Mouse (Mus musculus): ENCODE measurements around the gene Aplp1.
"Not testable (repeated sequence)": the region's sequence is repeated elsewhere in the genome, so short reads cannot be mapped to it uniquely, and the experiment has no call there.

The Aplp1 gene

DNA sequence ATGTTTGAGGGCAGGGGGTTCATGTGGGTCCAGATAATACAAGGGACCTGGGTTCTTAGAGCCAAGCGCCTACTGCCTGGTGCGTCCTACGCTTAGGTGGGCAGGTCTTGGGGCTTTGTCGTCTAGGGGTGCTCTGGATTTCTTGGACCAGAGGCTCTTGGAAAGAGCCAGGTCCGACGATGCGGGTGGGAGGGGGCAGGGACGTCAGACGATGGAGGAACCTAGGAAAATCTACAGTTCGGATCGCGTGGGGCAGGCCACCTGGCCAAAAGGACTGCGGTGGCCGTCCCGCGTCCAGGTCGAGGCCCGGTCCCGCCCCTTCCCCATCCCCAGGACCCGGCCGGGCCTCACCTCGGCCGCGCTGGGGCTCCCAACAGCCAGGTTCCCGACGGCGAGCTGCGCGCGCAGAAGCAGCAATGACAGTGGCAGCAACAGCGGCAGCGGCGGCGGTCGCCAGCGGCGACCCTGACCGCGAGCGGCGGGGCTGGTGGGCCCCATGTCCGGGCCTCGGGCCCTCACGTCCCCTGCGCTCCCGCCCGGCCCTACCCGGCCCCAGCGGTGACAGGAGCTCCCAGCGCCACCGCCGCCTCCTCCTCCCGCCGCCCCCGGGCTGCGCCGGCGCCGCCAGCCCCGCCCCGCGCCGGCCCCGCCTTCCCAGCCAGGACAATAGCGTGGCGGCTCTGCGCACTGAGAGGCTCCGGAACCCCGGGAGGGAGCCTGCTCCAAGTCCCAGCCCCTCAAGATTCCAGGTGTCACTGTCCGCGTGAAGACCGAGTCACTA is at the start of gene Aplp1:
TSS of gene Aplp1 (minus strand) at position 565 of the 781 bp plus-strand sequence.
- DNase-seq (ENCODE audit: extremely low read depth, low read depth, low spot score) = no peak

- DNase-seq (ENCODE audit: extremely low read depth, low read depth, low spot score) = no peak
These were observed 48.1 kb upstream of the Aplp1 start, which contains the start of gene Prodh2 for GRCm38 (mm10) chr7:30493401-30493931. Gene Prodh2, plus strand, starts transcription at chr7:30493622.

- no peak for DNase-seq (ENCODE audit: extremely low read depth, low read depth, low spot score)
These were observed 47.4 kb upstream of the Aplp1 start for GRCm38 (mm10) chr7:30492765-30493164.

DNA sequence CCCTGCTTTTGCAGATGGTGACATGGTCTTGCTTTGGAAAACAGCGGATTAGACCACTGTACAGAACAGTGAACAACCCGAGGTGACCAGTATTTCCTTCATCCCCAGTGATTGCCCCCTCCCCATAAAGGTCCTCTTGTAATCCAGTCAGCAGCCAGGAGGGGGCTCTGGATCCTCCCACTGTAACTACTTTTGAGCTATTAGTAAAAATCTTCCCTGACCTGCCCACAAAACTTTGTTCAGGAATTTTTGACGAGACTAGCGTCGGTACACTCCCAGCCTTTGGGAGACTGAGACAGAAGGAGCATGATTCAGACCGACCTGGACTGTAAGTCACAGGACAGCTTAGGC is 45.6 kb upstream of the Aplp1 start:
- no peak for DNase-seq (ENCODE audit: extremely low read depth, low read depth, low spot score)

- DNase-seq (ENCODE audit: extremely low read depth, low read depth, low spot score) = no peak
These were observed 45.1 kb upstream of the Aplp1 start for GRCm38 (mm10) chr7:30490251-30490956.

GRCm38 (mm10) chr7:30484250-30484649 is 38.9 kb upstream of the Aplp1 start:
- no peak for DNase-seq (ENCODE audit: extremely low read depth, low read depth, low spot score)

GRCm38 (mm10) chr7:30477415-30478381 is 32.4 kb upstream of the Aplp1 start:
- DNase-seq (ENCODE audit: extremely low read depth, low read depth, low spot score) = peak; percentile 76

GRCm38 (mm10) chr7:30476136-30476535 is 30.8 kb upstream of the Aplp1 start:
- DNase-seq (ENCODE audit: extremely low read depth, low read depth, low spot score) = not testable (repeated sequence)

DNA sequence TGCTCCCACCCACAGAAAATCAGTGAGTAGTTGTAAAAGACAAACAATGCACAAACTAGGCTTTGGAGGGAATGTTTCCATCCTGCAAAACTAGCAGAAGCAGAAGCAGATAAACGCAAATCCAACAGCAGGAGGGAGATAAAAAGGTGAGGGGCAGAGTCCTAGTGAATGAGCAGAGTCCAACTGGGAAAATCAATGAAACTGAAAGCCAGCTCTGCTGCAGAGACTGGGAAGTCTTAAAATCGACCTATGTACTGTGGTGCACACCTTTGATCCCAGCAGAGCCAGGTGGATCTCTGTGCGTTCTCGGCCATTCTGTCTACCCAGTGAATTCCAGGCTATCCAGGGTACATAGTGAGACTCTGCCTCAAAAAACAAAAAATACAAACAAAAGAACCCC is 29.7 kb upstream of the Aplp1 start:
- no peak for DNase-seq (ENCODE audit: extremely low read depth, low read depth, low spot score)

GRCm38 (mm10) chr7:30472411-30472810 is 27.1 kb upstream of the Aplp1 start:
- DNase-seq (ENCODE audit: extremely low read depth, low read depth, low spot score) = no peak

DNA sequence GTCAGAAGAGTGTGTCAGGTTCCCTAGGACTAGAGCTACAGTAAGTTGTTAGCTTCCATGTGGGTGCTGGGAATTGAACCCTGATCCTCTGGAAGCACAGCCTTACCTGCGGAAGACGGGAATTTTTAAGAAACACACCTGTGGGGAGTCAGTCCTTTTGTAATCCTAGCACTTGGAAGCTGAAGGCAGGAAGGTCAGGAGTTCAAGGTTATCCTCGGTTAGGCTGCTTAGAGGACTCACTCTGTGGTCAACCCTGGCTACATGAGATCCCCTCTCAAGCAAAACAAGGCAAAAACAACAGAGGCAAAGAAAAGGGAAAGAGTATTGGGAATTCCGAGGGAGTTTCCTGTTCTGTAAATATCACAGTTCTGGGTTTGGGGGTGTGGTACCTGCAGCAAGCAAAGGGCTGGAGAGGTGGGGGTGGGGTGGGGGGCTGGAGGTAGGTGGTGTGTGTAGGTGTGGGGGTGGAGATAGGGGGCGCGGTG is 19.5 kb upstream of the Aplp1 start:
- DNase-seq (ENCODE audit: extremely low read depth, low read depth, low spot score) = no peak

- DNase-seq (ENCODE audit: extremely low read depth, low read depth, low spot score) = no peak
These were observed 18.7 kb upstream of the Aplp1 start for GRCm38 (mm10) chr7:30463996-30464395.

DNA sequence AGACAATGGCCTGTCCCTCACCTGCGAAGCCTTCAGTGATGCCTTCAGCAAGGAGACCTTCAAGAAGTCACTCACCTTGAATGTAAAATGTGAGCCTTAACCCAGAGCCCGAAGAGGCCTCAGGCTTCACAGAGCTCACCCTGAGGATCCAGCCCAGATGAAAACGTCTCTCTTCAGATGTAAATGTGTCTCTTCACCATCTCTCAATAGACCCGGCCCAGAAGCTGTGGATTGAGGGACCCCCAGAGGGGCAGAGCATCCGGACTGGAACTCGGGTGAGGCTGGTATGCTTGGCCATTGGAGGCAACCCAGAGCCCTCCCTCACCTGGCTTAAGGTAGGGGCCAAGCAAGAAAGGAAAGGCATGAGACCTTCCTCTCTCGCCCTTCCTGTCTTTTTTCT is 18.2 kb upstream of the Aplp1 start:
- DNase-seq (ENCODE audit: extremely low read depth, low read depth, low spot score) = no peak

GRCm38 (mm10) chr7:30459484-30459883 is 14.1 kb upstream of the Aplp1 start:
- DNase-seq (ENCODE audit: extremely low read depth, low read depth, low spot score) = no peak

GRCm38 (mm10) chr7:30457629-30458330 is 12.4 kb upstream of the Aplp1 start, which contains the start of the genes Kirrel2 and Nphs1:
Gene Kirrel2, minus strand, starts transcription at chr7:30457690.
Gene Nphs1, plus strand, starts transcription at chr7:30458315.
- DNase-seq (ENCODE audit: extremely low read depth, low read depth, low spot score) = no peak

DNA sequence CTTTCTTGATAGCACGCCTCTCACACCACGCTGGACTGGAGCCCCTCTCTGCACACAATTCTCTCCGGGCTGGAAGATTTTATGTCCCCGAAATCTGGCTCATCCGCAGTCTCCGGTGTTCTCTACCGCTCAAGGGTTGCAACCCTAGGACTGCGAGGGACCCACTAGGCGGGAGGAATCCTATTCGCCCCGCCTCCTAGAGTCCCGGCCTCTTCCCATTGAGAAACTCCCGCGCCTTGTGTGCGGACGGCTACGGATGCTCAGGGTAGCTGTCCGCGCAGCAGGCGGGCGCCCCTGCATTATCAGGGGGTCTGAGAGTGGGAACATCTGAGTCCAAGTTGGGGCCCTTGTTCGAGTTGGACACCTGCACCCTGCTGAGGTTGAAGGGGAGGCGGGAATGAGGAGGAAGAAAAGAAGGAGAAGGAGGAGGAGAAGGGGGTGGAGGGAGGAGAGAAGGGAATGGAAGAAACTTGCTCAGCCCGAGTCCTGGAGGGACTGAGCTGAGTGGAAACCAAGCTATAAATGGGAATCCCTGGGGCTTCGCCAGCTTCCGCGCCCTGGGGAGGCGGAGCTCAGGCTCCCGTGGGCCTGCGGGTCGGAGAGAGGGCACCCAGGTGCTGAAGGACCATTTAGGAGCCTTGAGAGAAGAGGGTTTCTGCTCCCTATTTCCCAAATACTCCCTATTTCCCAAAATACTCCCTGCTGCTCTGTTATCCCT is 11.7 kb upstream of the Aplp1 start:
- DNase-seq (ENCODE audit: extremely low read depth, low read depth, low spot score) = no peak

- no peak for DNase-seq (ENCODE audit: extremely low read depth, low read depth, low spot score)
These were observed 11.2 kb upstream of the Aplp1 start for GRCm38 (mm10) chr7:30456487-30456886.

DNA sequence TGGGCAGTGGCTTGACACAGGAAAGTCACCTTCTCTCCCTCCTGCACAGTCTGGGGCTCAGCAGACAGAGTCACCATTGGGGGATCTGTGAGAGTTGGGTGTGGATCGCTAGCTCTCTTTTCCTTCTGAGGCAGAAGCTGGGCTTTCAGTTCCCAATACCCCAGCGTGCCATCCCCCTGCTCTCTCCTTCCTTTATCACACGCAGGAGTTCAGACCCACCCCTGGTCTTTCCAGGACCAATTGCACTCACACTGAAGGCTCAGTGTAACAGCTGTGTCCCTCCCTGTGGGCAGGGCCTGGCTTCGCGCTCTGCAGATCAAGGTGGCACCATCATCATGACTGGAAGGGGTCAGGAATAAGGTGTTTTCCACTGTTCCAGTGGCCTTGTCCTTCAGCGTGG is 8.9 kb upstream of the Aplp1 start:
- DNase-seq (ENCODE audit: extremely low read depth, low read depth, low spot score) = no peak

DNA sequence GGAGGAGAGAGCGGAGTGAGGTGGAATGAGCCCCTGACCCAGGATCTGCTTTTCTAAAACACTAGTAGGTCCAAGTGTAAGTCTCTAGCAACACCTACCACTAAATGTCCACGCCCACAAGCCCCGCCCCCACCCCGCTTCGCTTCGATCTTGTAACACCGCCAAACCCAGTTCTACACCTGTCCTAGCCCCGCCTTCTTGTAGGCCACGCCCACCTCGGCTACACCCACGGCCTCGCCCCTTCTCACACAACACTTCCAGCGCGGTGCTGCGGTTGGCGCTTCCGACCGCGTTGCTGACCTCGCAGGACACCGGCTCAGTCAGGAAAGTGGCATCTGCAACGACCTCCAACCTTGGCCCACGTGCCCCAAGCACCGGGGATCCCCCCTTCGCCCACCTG is 8.4 kb upstream of the Aplp1 start:
- no peak for DNase-seq (ENCODE audit: extremely low read depth, low read depth, low spot score)
